Mouse (Mus musculus): ENCODE results near the gene Zswim3. TPM values are rescaled to one million over a fixed set of nuclear protein-coding genes. Genes with fewer than 3 reads are reported as not detected.
A peak's percentile ranks its signal among the peaks of the same experiment; 100 is the strongest.
"Not testable (repeated sequence)": the region's sequence is repeated elsewhere in the genome, so short reads cannot be mapped to it uniquely, and the experiment has no call there.

Gene Zswim3
- polyA plus RNA-seq, 1 experiment from 2014 or later, result 7.3 TPM

DNA sequence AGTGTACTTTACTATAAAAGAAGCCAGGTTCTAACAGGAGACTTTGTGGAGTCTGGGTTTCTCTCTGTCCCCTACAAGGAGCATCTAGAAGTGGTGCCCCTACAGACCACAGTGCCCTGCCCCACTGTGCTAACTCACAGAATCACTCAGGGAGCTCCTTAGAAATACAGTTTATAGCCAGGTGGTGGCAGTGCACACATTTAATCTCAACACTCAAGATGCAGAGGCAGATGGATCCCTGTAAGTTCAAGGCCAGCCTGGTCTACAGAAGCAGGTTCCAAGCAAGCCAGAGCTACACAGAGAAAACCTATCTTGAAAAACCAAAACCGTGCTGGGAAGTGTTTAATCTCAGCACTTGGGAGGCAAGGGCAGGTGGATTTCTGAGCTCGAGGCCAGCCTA lies 11.1 kb upstream of the Zswim3 start:
- ATAC-seq (replicated peaks; ENCODE audit: low FRiP score) (no peak), DNase-seq (ENCODE audit: low spot score) (no peak)
- Histone ChIP-seq H3K27me3 (replicated peaks; ENCODE audit: control insufficient read depth, insufficient read depth, low read length) (no peaks in the 10 kb centered on the region), H3K9me3 (ENCODE audit: control insufficient read depth, low read length) (no peaks in the 10 kb centered on the region), H3K9ac (ENCODE audit: low read depth, low read length) (no peak overlapping the region), H3K4me3 (ENCODE audit: low read depth, low read length) (no peak overlapping the region), H3K4me2 (no peak overlapping the region), H3K36me3 (ENCODE audit: control insufficient read depth, insufficient read depth, low read length) (peaks cover 29% of the 10 kb centered on the region), H3K27ac (ENCODE audit: low read depth, low read length) (no peak overlapping the region), H3K4me1 (replicated peaks; ENCODE audit: control insufficient read depth, insufficient read depth, low read length) (no peaks in the 10 kb centered on the region)
- WGBS, result 88% methylated on average over 2 of the region's 2 CpGs

DNA sequence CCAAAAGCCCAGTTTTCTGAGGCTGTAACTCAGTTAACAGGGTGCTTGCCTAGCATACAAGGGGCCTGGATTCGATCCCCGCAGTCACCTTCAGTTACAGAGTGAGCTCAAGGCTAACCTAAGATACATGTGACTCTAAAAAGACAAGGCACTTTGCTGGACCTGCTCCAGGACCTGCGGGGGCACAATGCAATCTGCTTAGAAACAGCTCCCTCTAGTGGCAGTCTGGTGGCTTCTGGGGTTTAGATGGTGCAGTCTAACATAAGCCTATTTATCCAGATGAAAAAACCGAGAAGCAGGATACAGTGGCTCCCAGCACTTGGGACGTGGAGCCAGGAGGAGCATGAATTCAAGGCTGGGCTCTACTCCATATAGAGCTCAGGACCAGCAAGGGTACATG lies 10.6 kb upstream of the Zswim3 start:
- Histone ChIP-seq H3K4me1 (replicated peaks; ENCODE audit: control insufficient read depth, insufficient read depth, low read length) (no peaks in the 10 kb centered on the region), H3K27ac (ENCODE audit: low read depth, low read length) (no peak overlapping the region), H3K4me2 (no peak overlapping the region), H3K9me3 (ENCODE audit: control insufficient read depth, low read length) (no peaks in the 10 kb centered on the region), H3K9ac (ENCODE audit: low read depth, low read length) (no peak overlapping the region), H3K27me3 (replicated peaks; ENCODE audit: control insufficient read depth, insufficient read depth, low read length) (no peaks in the 10 kb centered on the region), H3K4me3 (ENCODE audit: low read depth, low read length) (no peak overlapping the region), H3K36me3 (ENCODE audit: control insufficient read depth, insufficient read depth, low read length) (peaks cover 29% of the 10 kb centered on the region)
- 32% methylated on average over 5 of the region's 5 CpGs for WGBS
- DNase-seq (ENCODE audit: low spot score) (peak; percentile 60), ATAC-seq (replicated peaks; ENCODE audit: low FRiP score) (peak; percentile 71)

DNA sequence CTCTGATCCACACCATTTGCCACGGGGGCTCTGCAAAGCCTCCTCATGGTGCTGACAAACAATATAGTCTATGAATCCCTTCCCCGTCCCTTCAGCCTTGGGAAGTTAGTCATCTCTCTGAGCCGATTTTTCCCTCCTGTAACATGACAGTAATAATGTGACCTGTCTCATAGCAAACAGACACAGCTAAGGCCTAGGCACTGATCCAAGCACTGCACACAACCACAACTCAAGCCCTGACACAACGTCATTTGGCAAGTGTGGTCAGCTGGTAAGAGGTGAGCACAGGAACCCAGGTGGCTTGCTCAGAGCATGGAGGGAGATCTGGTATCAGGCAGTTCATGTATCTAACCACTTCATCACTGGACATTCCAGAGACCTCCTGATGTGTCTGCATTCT lies 9.0 kb upstream of the Zswim3 start:
- H3K4me2 ChIP-seq, result no peak overlapping the region
- no peak overlapping the region for H3K9ac ChIP-seq (ENCODE audit: low read depth, low read length)
- H3K27me3 ChIP-seq (replicated peaks; ENCODE audit: control insufficient read depth, insufficient read depth, low read length), result no peaks in the 10 kb centered on the region
- DNase-seq (ENCODE audit: low spot score), result no peak
- no peaks in the 10 kb centered on the region for H3K4me1 ChIP-seq (replicated peaks; ENCODE audit: control insufficient read depth, insufficient read depth, low read length)
- no peak for ATAC-seq (replicated peaks; ENCODE audit: low FRiP score)
- 87% methylated on average over 4 of the region's 4 CpGs for WGBS
- H3K9me3 ChIP-seq (ENCODE audit: control insufficient read depth, low read length), result no peaks in the 10 kb centered on the region
- H3K36me3 ChIP-seq (ENCODE audit: control insufficient read depth, insufficient read depth, low read length), result peaks cover 37% of the 10 kb centered on the region
- no peak overlapping the region for H3K4me3 ChIP-seq (ENCODE audit: low read depth, low read length)
- H3K27ac ChIP-seq (ENCODE audit: low read depth, low read length), result no peak overlapping the region

DNA sequence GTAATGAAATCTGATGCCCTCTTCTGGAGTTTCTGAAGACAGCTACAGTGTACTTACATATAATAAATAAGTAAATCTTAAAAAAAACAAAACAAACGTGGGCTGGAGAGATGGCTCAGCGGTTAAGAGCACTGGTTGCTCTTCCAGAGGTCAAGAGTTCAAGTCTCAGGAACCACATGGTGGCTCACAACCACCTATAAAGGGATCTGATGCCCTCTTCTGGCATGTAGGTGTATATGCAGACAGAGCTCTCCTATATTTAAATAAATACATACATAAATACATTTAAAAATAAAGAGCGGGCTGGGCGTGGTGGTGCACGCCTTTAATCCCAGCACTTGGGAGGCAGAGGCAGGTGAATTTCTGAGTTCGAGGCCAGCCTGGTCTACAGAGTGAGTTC lies 6.3 kb upstream of the Zswim3 start:
- H3K9me3 ChIP-seq (ENCODE audit: control insufficient read depth, low read length); H3K27me3 ChIP-seq (replicated peaks; ENCODE audit: control insufficient read depth, insufficient read depth, low read length); H3K27ac ChIP-seq (ENCODE audit: low read depth, low read length); H3K4me2 ChIP-seq; H3K9ac ChIP-seq (ENCODE audit: low read depth, low read length); H3K4me3 ChIP-seq (ENCODE audit: low read depth, low read length); H3K4me1 ChIP-seq (replicated peaks; ENCODE audit: control insufficient read depth, insufficient read depth, low read length); DNase-seq (ENCODE audit: low spot score); ATAC-seq (replicated peaks; ENCODE audit: low FRiP score): not testable (repeated sequence)
- 83% methylated on average over 6 of the region's 6 CpGs for WGBS
- peaks cover 33% of the 10 kb centered on the region for H3K36me3 ChIP-seq (ENCODE audit: control insufficient read depth, insufficient read depth, low read length)

DNA sequence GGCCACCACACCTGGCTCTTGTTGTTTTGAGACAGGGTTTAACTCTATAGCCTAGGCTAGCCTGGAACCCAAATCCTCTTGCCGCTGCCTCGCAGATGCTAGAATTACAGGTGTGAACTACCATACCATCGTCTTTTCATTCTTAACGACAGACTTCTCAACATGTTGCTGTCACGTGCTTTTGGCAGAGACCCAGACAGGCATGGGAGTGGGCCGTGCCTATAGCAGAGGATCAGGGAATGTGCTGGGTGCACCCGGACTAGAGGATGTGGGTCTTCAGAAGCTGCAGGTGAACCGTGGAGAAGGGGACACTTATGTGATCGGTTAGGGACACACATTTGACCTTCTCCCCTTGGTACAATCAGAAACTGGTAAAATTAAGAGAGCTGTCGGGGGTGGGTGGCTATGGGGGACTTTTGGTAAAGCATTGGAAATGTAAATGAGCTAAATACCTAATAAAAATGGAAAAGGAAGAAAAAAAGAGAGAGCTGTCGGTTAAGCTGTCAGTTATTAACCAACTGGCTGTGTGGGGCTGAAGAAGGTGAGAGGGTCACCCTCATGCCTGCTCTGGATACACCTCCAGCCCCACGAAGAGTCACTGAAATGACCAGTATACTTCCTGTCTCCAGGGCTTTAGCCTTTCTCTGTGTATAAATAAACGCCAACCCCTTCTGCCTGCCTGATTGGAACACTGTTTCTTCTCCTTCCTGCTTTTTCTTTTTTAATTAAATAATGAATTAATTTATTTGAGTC lies 4.5 kb upstream of the Zswim3 start:
- DNase-seq (ENCODE audit: low spot score) (no peak), ATAC-seq (replicated peaks; ENCODE audit: low FRiP score) (no peak)
- no peak overlapping the region for H3K9ac ChIP-seq (ENCODE audit: low read depth, low read length)
- no peaks in the 10 kb centered on the region for H3K9me3 ChIP-seq (ENCODE audit: control insufficient read depth, low read length)
- H3K27ac ChIP-seq (ENCODE audit: low read depth, low read length), result no peak overlapping the region
- H3K4me3 ChIP-seq (ENCODE audit: low read depth, low read length), result no peak overlapping the region
- WGBS, result 87% methylated on average over 13 of the region's 13 CpGs
- no peak overlapping the region for H3K4me2 ChIP-seq
- H3K4me1 ChIP-seq (replicated peaks; ENCODE audit: control insufficient read depth, insufficient read depth, low read length), result peaks cover 4% of the 10 kb centered on the region
- H3K27me3 ChIP-seq (replicated peaks; ENCODE audit: control insufficient read depth, insufficient read depth, low read length), result no peaks in the 10 kb centered on the region
- peaks cover 25% of the 10 kb centered on the region for H3K36me3 ChIP-seq (ENCODE audit: control insufficient read depth, insufficient read depth, low read length)

DNA sequence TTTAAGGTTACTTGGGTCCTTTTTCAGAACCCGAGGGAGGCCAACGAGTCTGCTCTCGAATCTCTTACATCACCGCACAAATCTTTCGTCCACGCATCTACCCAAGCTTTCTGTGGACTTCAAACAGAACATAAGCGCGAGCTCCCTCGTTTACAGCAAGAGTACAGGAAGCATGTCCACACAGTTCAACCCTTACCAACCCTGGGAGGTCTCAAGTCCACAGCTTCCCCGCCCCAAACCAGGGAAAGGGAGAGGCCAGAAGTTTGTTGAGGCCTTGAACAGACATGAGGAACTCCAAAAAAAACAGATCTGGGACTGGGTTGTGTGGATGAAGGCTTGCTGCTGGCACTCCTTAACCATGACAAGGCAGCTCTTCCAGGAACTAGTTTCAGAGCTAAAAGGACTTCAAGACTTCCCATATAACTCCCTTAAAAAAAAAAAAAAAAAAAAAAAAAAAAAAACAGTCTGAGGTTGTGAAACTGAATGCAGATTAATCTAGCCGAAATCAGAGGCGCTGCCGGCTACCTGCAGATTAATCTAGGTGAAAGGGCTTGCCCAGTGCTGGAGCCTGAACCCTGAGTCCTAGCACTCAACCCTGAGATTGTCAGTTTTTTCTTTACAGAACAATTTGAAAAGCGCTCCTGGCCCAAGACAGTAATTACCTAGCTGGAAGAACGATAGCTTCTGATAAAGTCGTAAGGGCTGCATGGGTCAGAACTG lies 1.5 kb upstream of the Zswim3 start:
- Histone ChIP-seq H3K9ac (ENCODE audit: low read depth, low read length) (peak overlapping the region; percentile 88), H3K27ac (ENCODE audit: low read depth, low read length) (no peak overlapping the region), H3K27me3 (replicated peaks; ENCODE audit: control insufficient read depth, insufficient read depth, low read length) (no peaks in the 10 kb centered on the region), H3K4me3 (ENCODE audit: low read depth, low read length) (peak overlapping the region; percentile 90), H3K36me3 (ENCODE audit: control insufficient read depth, insufficient read depth, low read length) (peaks cover 12% of the 10 kb centered on the region), H3K4me1 (replicated peaks; ENCODE audit: control insufficient read depth, insufficient read depth, low read length) (peaks cover 12% of the 10 kb centered on the region), H3K9me3 (ENCODE audit: control insufficient read depth, low read length) (no peaks in the 10 kb centered on the region), H3K4me2 (peak overlapping the region; percentile 66)
- ATAC-seq (replicated peaks; ENCODE audit: low FRiP score) (no peak), DNase-seq (ENCODE audit: low spot score) (no peak)
- 90% methylated on average over 16 of the region's 16 CpGs for WGBS

DNA sequence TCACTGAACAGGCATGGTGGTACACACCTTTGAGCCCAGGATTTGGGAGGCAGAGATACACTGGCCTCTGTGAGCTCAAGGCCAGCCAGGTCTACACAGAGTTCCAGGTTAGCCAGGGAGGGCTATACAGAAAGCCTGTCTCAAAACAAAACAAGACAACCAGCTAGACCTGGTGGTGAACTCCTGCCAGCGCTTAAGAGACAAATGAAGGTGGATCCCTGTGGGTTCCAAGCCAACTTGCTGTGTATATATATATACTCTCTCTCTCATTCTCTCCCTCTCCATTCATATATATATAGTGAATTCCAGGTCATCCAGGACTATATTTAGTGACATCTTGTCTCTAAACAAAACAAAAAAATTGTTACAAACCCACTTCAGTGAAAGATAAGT lies 981 bp upstream of the Zswim3 start:
- ATAC-seq (replicated peaks; ENCODE audit: low FRiP score), result no peak

DNA sequence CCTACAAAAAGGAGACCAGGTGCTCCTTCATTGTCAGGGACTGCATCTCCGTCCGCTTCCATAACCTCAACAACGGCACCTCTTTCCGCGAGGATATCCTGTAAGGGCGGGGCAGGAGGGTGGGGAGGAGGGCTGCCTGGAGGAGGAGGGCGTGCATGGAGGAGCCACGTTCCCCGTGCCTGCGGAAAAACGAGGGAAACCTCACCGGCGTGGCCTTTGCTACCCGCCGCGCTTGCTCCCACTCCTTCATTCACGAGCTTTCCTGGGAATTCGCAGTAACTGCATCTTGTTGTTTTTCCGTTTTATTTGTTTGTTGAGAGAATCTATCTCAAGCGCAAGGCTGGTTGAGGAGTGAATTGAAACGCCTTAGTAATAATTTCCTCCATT lies 427 bp downstream of the Zswim3 start:
- Histone ChIP-seq H3K36me3 (ENCODE audit: control insufficient read depth, insufficient read depth, low read length) (peaks cover 7% of the 10 kb centered on the region; the same call in 1 of the 2 replicates), H3K27me3 (replicated peaks; ENCODE audit: control insufficient read depth, insufficient read depth, low read length) (no peaks in the 10 kb centered on the region), H3K4me2 (peak overlapping the region; percentile 78), H3K9ac (ENCODE audit: low read depth, low read length) (peak overlapping the region; percentile 80), H3K9me3 (ENCODE audit: control insufficient read depth, low read length) (no peaks in the 10 kb centered on the region), H3K4me1 (replicated peaks; ENCODE audit: control insufficient read depth, insufficient read depth, low read length) (peaks cover 12% of the 10 kb centered on the region), H3K27ac (ENCODE audit: low read depth, low read length) (peak overlapping the region; percentile 81), H3K4me3 (ENCODE audit: low read depth, low read length) (peak overlapping the region; percentile 90)
- ATAC-seq (replicated peaks; ENCODE audit: low FRiP score) (peak; percentile 75), DNase-seq (ENCODE audit: low spot score) (no peak)
- under 1% methylated on average over 21 of the region's 21 CpGs for WGBS

More for the DNA sequence above, 981 bp upstream of the Zswim3 start:
- Histone ChIP-seq H3K9ac (ENCODE audit: low read depth, low read length) (peak overlapping the region; percentile 88), H3K27me3 (replicated peaks; ENCODE audit: control insufficient read depth, insufficient read depth, low read length) (no peaks in the 10 kb centered on the region), H3K4me1 (replicated peaks; ENCODE audit: control insufficient read depth, insufficient read depth, low read length) (peaks cover 12% of the 10 kb centered on the region), H3K27ac (ENCODE audit: low read depth, low read length) (no peak overlapping the region), H3K4me3 (ENCODE audit: low read depth, low read length) (peak overlapping the region; percentile 90), H3K36me3 (ENCODE audit: control insufficient read depth, insufficient read depth, low read length) (peaks cover 15% of the 10 kb centered on the region), H3K4me2 (peak overlapping the region; percentile 66), H3K9me3 (ENCODE audit: control insufficient read depth, low read length) (no peaks in the 10 kb centered on the region)
- WGBS, result 46% methylated on average over 1 of the region's 1 CpGs
- no peak for DNase-seq (ENCODE audit: low spot score)

Measured in liver, embryonic 11.5 days (tissue).